Mouse (Mus musculus) common myeloid progenitor, adult 5-6 weeks (primary cell): ENCODE data around the gene Moap1. TPM values are rescaled to one million over a fixed set of nuclear protein-coding genes. Genes with fewer than 3 reads are reported as not detected.
A peak's percentile ranks its signal among the peaks of the same experiment; 100 is the strongest.

Experiments
- ATAC-seq: replicated peaks from 2 replicates; pipeline ENCODE4 v1.8.0; 2016; ENCODE audit warnings: low read depth, mild to moderate bottlenecking, moderate TSS enrichment, inconsistent platforms; ENCODE audit not compliant: poor library complexity, severe bottlenecking
- total RNA-seq: library from RNA; stranded (forward); fragments of 200-1000, 187-1606 nt; gene quantifications from 2 replicates; pipeline ENCODE4 v1.2.3, GENCODE M21; 2017

The Moap1 gene
- total RNA-seq, 1 experiment from 2014 or later, result 11.6 TPM

DNA sequence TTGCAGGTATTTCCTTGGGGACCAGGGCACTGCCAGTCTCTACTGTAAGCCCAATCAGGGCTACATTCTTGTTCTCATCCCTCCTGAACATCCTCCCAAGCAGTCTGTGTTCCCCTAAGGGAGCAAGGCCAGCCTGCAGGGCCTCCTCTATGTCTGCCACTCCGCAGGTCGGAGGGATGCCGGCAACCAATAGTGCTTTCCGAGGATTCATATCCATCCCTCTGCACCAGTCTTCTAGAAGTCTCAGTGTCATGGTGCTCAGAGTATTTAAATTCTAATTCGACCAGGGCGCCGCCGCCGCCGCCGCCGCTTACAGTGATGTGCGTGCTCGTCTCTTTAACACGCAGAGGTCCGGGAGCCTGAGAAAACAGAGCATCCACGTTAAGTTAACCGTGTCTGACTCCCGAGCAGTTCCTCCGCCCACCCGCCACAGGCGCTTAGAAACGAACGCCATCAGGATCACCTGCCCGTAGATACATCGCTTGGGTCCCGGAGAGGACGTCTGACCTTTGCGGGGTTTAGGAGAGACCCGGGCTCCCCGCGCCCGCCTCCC is 349 bp downstream of the Moap1 start:
- peak; percentile 1; the same call in 1 of the 2 replicates for ATAC-seq

DNA sequence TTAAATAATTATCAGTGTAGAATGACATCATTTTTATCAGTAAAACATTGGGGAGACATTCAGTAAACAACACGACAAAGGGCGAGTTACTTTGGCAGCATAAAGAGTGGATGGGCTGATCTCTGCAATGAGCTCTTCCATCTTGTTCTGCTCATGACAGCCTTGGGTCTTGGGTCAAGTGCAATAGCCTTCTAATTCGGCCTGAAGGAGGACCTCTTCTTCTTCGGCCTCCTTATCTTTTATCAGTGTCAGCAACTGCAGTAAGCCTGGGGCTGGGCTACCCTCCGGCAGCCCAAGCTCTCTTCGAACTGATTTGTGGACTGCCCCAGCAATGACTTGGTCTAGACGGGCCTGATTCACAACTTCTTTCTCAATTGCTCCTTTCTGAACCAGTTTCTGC is 1.4 kb downstream of the Moap1 start:
- ATAC-seq, result no peak

DNA sequence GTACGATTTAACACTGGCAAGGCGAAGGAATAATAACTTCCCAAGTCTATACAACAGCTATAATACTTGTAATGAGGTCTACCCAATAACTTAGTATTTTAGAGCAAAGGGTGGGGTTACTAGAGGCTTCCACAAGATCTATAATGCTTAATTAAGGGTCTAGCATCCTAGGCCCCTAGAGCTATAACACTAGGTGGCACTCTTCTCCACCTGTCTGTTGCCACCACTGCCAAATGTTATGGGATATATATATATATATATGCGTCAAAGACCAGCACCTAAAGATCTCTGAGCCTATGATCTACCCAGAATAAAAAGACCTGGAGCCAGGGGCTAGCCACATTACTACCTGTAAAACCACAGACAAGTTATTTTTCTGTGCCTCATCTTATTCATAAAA is 3.2 kb downstream of the Moap1 start:
- ATAC-seq, result no peak

DNA sequence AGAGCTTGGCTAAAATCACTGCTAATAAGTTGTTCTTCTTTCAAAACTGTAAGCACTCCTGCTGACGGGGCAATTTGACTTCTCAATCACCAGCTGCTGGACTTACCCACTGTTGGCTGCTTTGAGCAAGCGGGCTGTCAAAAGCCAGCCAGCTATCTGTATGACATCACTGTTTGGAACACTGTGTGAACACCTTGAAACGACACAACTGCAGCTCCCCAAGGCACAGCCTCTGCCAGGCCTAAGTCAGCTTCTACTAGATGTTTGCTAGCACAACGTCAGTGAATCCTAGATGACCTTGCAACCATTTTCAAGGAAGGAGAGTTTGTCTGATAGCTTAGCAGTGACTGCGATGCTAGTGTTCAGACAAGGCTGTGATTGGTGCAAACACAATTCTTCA is 4.4 kb downstream of the Moap1 start:
- no peak for ATAC-seq

DNA sequence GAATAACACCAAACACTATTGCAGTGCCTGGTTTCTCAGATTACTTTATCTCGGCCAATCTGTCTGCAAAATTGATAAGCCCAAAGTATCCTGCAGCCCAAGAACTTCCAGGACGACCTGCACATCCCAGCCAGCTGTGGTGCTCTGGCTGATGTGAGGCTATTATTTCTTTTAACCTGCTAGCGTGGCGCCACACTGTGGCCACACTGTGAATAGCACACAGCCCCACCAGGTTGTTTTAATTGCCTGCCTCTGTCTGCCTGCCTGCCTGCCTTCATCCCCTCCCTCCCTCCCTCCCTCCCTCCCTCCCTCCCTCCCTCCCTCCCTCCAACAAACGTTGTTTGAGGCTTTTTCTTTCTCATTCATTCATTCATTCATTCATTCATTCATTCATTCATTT is 10.1 kb downstream of the Moap1 start:
- ATAC-seq, result peak; percentile 66

DNA sequence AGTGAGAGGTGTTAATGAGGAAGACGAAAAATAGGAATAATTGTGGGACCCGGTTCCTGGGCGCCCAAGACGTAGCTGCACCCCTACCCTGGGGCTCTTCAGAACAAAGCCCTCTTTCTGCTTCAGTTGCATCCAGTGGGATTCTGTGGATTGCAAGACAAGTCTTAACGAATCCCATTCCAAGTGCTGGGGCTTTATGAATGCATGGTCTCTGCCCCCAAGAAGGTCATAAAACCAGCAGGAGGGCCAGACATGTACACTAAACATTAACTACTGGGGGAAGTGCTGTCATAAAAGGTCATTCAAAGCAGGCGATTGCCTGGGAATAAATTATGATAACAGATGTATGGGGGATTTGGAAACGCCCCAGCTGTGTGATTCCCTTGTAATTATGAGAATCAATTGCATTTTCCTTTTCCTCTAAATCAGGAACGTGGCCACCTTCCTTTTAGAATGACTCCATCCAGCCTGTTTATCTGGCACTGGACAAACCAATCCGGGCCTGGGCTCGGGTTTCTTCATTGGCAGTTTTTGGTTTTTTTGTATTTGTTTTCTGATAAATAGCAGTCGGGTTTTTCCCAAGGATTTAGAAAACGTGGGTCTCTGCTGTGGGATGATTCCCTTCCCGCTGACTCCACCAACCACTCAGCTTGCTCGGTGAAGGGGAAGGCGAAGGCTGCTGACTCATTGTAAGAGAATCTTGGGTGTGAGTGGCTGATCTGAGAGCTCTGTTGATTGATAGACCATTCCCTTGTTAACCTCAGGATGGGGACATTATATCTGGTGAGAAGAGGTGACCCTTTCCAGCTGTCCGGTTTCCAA is 12.5 kb downstream of the Moap1 start:
- ATAC-seq, result no peak

DNA sequence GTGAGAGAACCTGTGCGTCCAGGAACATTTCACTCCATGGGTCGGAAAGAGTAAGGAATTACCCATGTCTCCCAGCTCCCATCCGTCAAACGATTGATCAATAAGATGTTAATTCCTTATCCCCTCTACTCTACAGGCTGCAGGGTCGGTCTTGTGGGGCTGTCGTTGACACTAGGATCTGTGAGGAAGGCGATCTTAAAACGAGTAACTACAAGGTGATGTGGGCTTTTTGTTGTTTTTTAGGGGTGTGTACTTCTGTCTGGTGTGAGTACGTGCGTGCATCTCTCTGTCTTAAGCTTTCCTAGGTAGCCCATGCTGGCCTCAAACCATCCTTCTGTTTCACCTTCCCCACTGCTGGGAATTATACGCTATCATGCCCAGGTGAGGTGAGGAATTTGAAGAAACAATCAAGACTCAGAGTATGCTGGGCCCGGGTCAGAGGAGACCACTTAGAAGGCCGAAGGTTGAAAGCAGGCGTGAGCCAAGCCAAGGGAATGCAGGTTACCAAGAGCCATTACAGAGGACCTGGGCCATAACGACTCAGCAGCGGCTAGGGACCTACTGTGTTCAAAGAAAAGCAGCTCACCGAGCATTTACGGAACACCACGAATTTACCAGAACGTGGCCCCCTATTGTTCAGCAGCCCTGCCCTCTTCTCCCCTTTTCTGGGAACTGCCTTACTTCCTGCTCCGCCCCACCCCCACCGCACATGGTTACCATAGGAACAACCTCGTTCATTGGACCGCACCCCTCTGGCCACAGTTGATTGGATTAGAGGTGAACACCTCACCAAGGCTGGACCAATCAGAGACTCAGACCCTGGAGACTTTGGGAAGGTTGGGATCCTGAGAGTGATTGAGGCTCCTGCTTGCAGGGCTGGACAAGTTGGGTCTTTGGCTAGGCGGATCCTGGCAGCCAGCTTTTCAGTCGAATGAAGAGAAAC is 13.3 kb downstream of the Moap1 start:
- ATAC-seq, result peak; percentile 93

DNA sequence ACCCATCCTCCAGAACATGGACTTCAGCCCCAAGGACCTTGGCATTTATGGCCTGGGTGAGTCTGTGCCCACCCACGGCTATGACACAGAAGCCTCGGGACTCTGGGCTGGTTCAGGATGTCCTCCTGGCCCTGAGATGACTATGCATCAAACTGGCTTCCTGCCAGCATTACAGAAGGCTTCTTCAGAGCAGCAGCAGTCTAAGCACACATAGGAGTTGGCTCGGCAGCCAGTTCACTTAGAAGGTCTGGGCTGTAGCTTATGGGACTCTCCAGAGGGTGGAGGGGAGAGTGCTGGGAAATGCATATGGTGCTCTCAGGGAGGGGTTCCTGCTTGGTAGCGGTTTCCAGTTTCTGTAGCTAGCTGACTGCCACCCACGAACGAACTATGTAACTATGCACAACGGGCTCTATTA is 17.7 kb downstream of the Moap1 start:
- ATAC-seq, result no peak

DNA sequence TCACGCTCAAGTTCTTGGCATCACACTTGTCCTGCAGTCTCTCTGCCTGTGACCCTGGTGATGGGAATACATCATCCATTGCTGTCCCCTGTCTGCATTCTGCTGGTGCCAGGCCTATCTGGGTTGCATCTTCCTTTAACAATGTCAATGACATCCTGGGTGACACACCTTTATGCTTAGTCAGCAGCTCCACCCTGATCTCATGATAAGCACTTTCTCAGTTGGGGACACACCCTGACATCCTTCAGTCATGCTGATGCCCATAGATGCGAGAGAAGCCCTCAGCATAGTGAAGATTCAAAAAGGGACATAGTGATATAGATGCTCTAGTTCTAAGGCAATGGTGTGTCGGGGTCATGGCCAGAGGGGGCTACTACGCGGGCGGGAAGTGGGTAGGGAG is 18.3 kb downstream of the Moap1 start:
- no peak for ATAC-seq

DNA sequence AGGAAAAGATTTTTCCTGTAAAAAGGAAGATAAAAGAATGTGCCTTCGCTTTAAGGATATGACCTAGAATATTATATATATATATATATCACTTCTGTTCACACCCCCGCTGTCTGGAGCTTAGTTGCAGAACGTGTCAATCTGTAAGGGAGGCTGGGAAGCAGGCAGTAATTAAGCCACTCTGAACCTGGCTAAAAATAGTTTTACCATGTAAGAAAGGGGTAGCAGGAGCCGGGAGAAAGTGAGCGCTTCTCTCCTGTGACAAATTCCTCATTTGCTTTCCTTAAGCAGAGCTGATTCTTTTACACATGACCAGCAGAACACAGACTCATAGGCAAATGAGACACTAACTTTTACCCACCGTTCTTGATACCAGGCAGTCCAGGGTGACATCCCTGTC is 19.6 kb downstream of the Moap1 start:
- no peak for ATAC-seq

DNA sequence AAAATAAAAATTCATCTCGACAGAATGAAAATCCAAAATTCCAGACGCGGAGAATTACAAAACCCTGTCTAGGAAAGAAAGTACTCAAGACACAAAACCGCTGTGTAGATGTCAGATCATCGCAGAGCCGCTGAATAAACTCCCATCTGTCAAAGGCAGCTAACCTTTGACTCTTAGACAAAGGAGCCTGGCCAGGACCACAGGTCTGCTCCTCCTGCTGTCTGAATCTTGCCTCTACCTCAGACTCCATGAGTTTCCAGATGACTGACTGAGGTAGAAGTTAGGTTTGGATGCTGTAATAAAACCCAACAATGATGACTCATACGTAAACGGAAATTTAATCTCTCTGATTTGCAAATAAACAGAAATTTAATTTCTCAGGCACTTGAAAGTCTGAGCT is 20.5 kb downstream of the Moap1 start:
- no peak for ATAC-seq

DNA sequence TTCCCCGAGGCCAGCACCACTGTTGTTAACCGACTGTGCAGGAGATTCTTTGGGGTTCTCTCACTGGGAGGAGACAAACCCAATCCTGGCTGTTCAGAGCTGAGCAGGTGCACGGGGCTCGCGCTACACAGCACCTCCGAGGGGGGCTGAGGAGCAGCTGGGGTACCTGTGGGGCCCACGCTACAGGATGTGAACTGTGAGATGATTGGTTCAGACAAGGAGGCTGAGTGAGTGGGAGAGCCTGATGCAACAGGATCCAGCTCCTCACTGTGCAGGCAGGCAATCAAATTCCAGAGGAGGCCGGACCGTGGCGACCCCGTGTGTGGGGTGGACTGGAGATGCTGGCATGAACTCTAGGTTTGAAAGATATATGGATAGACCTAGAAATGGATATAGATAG is 21.0 kb downstream of the Moap1 start:
- ATAC-seq, result no peak

DNA sequence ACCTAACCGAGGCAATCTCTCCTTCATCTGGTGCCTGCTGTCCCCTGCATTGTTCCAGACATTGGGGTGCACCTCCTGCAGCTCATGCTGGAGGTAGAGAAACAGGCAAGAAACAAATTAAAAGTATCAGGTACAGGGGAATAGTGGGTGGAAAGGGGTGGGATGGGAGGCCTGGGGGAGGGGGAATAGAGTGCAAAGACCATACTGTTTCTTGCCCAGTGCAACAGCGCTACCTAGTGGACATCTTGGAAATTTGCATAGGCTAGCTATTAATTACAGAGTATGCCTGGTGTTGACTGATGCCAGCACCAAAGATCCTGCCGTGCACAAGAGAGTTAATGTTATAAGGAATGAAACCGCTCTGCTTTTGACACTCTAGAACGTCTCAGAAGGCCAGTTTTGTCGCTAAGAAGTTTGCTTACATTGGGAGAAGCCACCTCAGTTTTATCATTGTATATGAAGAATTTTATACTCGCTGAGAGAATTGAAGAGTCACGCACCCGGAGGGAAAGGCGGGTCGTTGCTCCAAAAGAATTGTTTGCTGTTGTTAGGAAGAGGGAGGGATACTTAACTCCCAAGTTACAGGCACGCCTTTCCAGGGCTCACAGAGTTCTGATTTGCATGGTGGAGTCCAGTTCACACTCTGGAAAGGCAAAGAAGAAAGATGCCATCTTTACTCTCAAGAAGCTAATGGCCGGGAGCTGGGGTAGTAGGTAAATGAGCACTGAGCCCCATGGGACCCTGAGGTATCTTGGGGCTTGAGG is 23.7 kb downstream of the Moap1 start:
- peak; percentile 84 for ATAC-seq

DNA sequence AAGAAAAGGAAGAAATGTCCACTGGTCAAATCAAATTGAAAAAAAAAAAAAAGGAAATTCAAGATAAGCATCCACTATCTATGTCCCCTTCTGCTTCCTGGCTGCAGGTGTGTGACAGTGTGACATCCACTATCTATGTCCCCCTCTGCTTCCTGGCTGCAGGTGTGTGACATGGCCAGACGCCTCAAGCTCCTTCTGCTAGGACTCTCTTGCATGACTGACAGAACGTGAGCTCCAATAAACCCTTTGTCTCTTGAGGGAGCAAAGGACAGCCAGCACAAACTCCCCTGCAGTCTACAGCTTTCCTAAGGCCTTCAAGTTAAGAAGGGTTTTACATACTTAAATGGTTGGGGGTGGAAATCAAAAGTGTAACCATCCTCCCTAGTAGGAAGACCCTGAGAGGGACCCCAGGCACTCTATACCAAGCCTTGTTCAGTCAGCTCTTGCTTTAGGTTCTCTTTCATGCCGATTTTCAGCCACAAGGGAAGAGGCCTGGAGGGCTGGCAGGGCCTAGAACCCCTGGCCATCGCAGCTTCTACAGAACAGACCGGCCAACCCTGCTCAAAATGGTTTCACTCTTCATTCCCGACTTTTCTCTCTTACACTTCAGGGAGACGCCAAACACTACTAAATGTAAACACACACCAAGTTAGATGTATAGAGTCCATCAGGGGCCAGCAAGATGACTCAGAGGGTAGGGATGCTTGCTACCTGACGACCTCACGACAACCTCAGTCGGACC is 28.6 kb downstream of the Moap1 start:
- ATAC-seq, result peak; percentile 17; the same call in 1 of the 2 replicates

DNA sequence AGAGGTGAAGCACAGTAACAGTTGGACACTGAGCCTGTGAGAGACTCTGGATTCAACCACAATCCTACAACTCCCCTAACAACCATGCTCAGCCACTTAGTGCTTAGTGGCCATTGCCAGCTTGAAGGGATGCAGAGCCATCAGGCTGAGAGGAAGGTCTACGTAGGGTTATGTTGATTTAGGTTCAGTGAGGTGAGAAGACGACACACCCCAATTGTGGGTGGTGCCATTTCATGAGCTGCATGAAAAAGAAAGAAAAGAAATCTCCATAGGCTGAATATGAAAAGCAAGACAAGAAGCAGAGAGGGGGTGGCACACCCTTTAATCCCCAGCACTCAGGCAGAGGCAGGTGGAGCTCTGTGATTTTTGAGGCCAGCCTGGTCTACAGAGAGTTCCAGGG is 29.3 kb downstream of the Moap1 start:
- no peak for ATAC-seq

DNA sequence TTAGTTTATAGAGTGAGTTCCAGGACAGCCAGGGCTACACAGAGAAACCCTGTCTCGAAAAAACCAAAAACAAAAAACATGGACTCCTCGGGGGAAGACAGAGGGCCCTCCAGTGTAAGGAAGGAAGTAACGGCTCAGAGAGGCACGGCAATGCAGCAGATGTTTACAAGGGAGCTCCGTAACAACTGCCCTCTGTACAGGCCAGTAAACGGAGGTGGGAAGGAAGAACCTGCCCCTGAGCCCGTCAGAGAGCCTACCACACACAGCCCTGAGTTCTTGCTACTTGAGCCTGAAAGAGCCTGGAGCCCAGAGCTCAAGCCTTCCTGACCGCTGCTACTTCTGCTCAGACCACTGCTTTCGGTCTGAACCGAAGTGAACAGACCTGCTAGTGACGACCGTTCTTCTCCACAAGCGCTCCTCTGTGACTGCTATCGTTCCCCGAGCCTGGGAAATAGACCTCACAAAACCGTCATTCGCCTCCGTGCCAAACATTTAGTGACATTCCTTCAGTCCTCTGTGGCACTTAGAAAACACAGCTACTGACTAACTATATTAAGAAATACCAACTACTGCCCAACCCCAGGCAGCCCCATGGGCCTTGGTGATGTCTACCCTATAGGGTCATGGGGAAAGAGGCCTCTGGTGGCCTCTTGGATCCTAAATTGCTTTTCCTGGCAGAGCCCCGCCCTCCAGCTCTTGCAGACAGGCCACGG is 30.2 kb downstream of the Moap1 start:
- peak; percentile 59; the same call in 1 of the 2 replicates for ATAC-seq

DNA sequence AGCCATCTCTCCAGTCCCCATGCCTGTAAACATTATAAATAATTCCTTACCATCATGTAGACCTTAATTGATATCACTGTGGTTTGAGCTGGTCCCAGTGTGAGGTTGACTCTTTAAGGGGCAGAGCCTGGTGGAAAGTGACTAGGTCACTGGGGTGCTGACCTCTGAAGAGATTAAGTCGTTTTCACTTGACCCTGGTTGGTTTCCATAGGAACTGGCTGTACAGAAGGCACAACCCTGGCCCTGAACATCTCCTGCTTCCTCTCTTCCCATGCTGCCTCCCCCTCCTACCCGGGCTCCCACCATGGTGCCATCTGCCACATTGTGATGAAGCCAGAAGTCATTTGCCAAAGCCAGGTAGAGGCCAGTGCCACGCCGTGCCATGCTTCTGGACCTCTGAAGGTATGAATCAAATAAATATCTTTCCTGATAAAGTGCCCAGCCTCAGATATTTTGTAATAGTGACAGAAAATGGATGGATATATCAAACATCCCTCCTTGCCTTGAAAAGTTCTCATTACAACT is 32.5 kb downstream of the Moap1 start:
- ATAC-seq, result no peak

DNA sequence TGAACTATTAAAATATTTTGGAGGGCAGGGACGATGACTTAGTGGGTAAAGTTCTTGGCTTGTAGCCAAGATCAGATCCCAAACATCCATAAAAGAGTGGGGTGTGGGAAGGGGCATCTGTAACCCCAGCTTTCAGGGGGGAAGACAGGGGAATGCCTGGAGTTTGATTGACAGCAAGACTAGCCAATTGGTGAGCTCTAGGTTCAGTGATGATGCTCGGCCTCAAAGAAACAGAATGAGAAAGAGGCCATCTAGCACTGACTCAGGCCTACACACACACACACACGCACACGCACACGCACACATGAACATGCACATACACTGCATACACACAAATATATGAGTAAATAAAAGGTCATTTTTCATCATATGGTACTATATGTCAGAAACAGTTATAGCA is 33.6 kb downstream of the Moap1 start:
- ATAC-seq, result no peak

DNA sequence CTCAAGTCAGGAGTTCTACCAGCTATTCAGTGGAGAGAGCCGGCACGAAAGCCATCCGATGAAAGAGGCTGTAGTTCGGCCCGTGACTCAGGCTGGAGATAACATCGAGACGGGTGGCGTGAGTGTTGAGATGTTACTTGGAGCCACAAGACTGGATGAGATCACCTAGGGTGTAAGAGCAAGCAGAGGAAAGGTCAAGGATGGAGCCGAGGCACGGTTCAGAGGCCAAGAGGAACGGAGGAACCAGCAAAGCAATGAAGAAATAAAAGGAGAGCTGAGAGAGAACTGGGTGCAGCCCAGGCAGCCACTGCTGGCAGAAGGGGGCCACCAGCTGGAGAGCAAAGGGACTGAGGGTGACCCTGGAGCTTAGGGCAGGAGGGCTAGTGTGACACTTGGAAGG is 35.2 kb downstream of the Moap1 start:
- no peak for ATAC-seq
